Mouse (Mus musculus) testis, adult 2 months (tissue): ENCODE measurements around the gene Prkcz. TPM values are rescaled to one million over a fixed set of nuclear protein-coding genes. Genes with fewer than 3 reads are reported as not detected.
A peak's percentile ranks its signal among the peaks of the same experiment; 100 is the strongest.

ENCODE experiments used
- H3K27ac ChIP-seq: fragments of 200-500 bp; 2 replicates; pipeline ENCODE4 v1.5.1; 2012; ENCODE audit warnings: low read depth, low read length; ENCODE audit not compliant: control insufficient read depth, insufficient read depth
- H3K27me3 ChIP-seq: fragments of 200-500 bp; 2 replicates; pipeline ENCODE4 v1.6.1; 2012; ENCODE audit warnings: mild to moderate bottlenecking, low read length, moderate library complexity; ENCODE audit not compliant: control insufficient read depth, insufficient read depth
- H3K36me3 ChIP-seq: fragments of 200-500 bp; 2 replicates; pipeline ENCODE4 v1.6.1; 2012; ENCODE audit warnings: mild to moderate bottlenecking, low read length; ENCODE audit not compliant: control insufficient read depth, insufficient read depth
- H3K4me1 ChIP-seq: fragments of 200-500 bp; 2 replicates; pipeline ENCODE4 v1.6.1; 2012; ENCODE audit warnings: low read length; ENCODE audit not compliant: control insufficient read depth, insufficient read depth
- H3K4me3 ChIP-seq: fragments of 200-500 bp; 2 replicates; pipeline ENCODE4 v1.5.1; 2012; ENCODE audit warnings: low read depth, mild to moderate bottlenecking, low read length, moderate library complexity, mixed read lengths; ENCODE audit not compliant: control insufficient read depth
- CTCF ChIP-seq: fragments of 200-500 bp; IDR thresholded peaks from 2 replicates; pipeline ENCODE4 v1.5.1; 2012; ENCODE audit warnings: low read depth, mild to moderate bottlenecking, inconsistent platforms, low read length, moderate library complexity; ENCODE audit not compliant: control insufficient read depth, insufficient read depth, insufficient replicate concordance
- POLR2A ChIP-seq: fragments of 200-500 bp; IDR thresholded peaks from 2 replicates; pipeline ENCODE4 v1.6.1; 2012; ENCODE audit warnings: low read depth, mild to moderate bottlenecking, inconsistent platforms, low read length, moderate library complexity; ENCODE audit not compliant: control insufficient read depth
- polyA plus RNA-seq: library from polyadenylated mRNA; depleted of rRNA; stranded (reverse); fragments of >200 nt; gene quantifications from 2 replicates; pipeline ENCODE4 v1.2.3, GENCODE M21; 2012

Prkcz gene
- polyA plus RNA-seq, 1 experiment: 16.5 TPM

- Histone ChIP-seq H3K27me3 (no peaks in the 10 kb centered on the region), H3K4me1 (no peaks in the 10 kb centered on the region), H3K36me3 (no peaks in the 10 kb centered on the region), H3K27ac (no peak overlapping the region), H3K4me3 (no peak overlapping the region)
- TF ChIP-seq CTCF: no peak
- no peak for TF ChIP-seq POLR2A
Observed at GRCm38 (mm10) chr4:155307591-155307990, 53.6 kb downstream of the Prkcz start.

DNA sequence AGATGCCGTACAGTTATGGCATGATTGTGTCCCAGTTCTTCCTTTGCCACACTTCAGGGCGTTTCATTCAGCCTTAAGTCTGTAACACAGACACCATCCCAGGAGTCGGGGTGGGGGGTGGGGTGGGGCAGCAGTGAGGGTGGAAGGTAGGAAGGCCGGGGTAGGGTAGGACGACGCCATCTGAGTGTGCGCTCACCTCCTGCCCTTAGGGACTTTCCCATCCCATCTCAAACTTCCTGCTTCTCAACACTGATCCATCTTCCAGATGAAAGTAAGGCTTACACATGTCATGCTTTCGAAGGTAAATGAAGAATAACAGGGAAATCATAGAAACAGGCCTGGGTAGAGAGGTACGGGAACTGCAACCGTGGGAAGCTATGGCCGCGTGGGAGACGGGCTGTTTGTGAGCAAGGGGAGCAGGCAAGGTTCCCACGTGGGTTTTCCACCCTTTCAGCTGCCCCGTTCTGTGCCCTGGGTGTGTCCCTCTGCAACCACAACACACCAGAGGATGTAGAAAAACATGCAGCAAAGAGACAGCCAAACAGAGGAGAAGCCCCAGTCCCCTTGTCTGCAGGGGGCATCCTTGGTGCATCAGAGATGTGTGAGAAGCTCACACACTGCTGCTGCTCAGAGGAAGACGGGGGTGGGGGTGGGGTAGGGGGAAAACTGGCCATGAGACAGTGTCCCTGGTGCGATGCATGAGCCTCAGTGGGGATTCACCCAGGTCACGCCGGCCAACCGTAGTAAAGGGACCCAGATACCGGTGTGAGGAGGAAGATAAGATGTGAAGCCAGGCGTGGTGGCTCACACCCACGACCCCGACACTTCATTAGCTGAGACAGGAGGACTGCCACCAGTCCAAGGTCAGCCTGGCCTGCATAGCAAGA lies 54.6 kb downstream of the Prkcz start:
- H3K27ac ChIP-seq: no peak overlapping the region
- H3K4me1 ChIP-seq: no peaks in the 10 kb centered on the region
- no peaks in the 10 kb centered on the region for H3K36me3 ChIP-seq
- no peak overlapping the region for H3K4me3 ChIP-seq
- no peaks in the 10 kb centered on the region for H3K27me3 ChIP-seq
- TF ChIP-seq POLR2A (no peak), CTCF (no peak)

- Histone ChIP-seq H3K4me1 (no peaks in the 10 kb centered on the region), H3K27ac (no peak overlapping the region), H3K4me3 (no peak overlapping the region), H3K36me3 (no peaks in the 10 kb centered on the region), H3K27me3 (no peaks in the 10 kb centered on the region)
- TF ChIP-seq POLR2A (no peak), CTCF (no peak)
Observed at GRCm38 (mm10) chr4:155305531-155306031, 55.6 kb downstream of the Prkcz start.

DNA sequence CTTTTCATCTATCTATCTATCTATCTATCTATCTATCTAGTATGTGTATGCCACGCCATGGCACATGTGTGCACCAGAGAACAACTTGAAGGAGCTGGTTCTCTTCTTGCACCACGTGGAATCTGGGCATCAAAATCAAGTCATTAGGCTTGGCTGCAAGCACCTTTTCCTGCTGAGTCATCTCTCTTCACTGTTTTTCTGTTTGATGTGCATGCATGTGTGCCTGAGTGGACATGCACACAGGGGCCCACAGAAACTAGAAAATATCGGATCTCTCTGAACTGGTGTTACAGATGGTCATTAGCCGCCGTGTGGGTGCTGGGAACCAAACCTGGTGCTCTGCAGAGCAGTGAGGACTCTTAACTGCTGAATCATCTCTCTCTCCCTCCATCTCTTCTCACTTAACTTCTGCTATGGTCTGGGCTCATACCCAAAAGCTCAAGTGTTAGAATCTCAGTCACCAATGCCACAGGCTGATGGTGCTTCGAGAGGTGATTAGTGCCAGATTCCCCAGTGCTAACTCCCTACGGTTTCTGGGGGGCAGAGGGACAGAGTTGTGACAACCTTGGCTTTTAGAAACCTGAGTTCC lies 56.6 kb downstream of the Prkcz start:
- TF ChIP-seq POLR2A: no peak
- no peak overlapping the region for H3K4me3 ChIP-seq
- H3K4me1 ChIP-seq: no peaks in the 10 kb centered on the region; the same call in 1 of the 2 replicates
- no peaks in the 10 kb centered on the region for H3K27me3 ChIP-seq
- H3K36me3 ChIP-seq: no peaks in the 10 kb centered on the region
- no peak overlapping the region for H3K27ac ChIP-seq

DNA sequence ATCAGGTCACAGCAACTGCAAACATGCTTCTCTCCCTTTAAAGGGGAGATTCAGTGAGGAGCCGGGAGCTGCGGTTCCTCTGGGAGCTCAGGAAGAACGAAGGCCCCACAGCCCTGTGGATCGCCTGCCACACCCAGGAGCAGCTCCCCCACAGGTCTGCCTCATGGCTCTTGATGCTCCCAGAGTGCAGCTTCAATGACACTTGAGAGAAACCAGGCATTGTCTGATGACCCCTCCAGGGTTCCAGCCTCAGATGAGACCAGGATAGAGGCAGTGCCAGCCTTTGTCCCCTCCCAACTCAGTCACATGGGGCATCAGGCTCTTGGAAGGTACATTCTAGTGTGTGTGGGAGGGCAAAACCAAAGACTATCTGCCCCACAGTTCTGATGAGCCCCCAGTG lies 59.2 kb downstream of the Prkcz start:
- no peak for TF ChIP-seq POLR2A
- TF ChIP-seq CTCF: no peak
- H3K27me3 ChIP-seq: no peaks in the 10 kb centered on the region
- H3K27ac ChIP-seq: no peak overlapping the region

DNA sequence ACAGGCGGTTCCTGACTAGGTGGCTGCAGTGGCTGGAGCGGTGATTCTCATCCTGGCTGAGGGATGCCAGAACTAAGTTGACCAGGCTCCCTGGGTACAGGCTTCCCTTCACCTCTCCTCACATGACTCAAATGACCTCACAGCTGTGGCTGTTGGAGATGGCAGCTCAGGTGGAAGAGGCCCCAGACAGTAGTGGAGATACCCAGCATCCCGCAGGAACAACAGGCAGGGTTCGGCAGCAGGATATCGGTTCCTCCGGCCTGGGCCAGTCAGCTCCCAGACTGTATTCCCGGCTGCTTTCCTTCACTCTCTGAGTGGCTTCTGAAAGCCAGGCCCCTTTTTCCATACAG lies 60.1 kb downstream of the Prkcz start:
- no peaks in the 10 kb centered on the region for H3K36me3 ChIP-seq
- peak overlapping the region; percentile 56 for H3K4me3 ChIP-seq
- no peaks in the 10 kb centered on the region; the same call in 1 of the 2 replicates for H3K4me1 ChIP-seq
- no peak for TF ChIP-seq CTCF
- H3K27ac ChIP-seq: no peak overlapping the region
- no peaks in the 10 kb centered on the region for H3K27me3 ChIP-seq

More for the DNA sequence above, 59.2 kb downstream of the Prkcz start:
- H3K4me1 ChIP-seq: no peaks in the 10 kb centered on the region; the same call in 1 of the 2 replicates
- no peaks in the 10 kb centered on the region for H3K36me3 ChIP-seq
- H3K4me3 ChIP-seq: peak overlapping the region; percentile 33

DNA sequence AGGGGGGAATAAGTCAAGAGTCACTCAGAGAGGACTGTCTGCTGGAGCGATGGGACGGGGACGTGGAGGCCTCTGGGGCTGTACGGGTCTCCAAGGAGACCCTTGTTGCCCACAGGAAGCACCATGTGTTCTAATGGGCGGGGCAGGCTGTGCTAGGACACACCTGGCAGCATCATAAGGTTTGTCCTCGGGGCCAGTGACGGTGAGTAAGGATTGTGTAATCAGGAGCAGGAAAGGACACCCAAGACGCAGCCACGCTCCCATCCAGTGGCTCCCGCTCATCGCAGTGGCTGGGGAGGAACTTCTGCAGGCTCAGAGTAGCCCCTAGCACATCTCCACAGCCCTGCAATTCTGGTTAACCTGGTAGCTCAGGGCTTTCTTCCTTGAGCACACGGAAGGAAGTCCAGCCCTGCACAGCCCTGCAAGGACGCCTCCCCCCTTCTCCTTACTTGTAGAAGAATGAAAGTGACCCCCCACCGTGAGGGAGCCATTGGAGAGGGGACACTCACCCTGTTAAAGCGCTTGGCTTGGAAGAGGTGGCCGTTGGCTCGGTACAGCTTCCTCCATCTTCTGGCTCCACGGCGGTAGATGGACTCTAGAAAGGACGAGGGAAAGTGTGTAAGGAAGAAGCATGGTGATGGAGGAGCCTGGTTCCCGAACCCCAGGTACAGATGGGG lies 60.6 kb downstream of the Prkcz start:
- Histone ChIP-seq H3K4me3 (peak overlapping the region; percentile 56), H3K4me1 (no peaks in the 10 kb centered on the region; the same call in 1 of the 2 replicates), H3K27ac (no peak overlapping the region), H3K36me3 (no peaks in the 10 kb centered on the region), H3K27me3 (no peaks in the 10 kb centered on the region)
- TF ChIP-seq POLR2A (no peak; the same call in 1 of the 2 replicates), CTCF (no peak)
